Comparison of ENCODE assay signal across 10 mouse cellular contexts in the genomic region with DNA sequence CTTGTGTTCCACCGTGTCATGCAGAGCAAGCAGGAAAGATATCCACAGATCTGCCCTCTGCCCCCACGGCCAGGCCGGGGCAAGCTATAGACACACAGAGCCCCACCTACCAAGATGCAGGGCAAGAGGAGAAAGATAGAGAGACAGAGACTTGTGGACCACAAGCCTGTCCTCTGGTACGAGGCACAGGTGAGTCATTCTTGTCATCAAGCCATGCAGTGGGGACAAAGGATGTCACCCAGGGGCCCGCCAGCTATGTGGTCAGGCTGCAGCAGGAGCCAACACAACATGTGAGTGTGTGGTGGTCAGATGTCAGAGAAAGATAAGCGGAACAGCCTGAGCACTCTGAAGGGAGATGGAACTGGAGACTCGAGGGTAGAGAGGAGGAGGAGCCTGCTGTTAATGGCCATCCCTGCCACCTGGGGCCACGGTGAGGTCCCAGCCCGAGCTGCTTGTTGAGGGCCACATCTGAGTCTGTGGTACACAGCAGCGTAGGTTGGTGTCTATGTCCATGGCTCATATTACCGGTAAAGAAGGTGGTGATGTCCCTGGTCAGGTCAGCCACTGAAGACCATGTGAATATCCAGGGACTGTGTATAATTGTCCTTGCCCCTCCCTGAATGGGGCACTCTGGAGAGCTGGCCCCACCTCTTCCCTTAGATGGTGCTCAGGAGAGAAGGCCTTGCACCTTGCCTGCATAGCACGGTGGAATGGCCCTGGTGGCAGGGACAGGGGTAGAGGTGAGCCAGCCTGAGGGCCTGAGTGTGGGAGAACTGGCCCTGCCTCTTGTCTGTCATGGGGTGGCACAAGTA.
A peak's percentile ranks its signal among the peaks of the same experiment; 100 is the strongest.
DNase-seq lines count a peak whose midpoint lies in the region; ATAC-seq lines count a peak whose summit lies in the region.
"Had no signal": no experiment of that assay in that cellular context is flagged by ENCODE, and none has a peak within 500 bp of the region (broad histone marks: within the 10 kb centered on the region; RNA-seq: fewer than 3 reads in every experiment).

No protein-coding gene starts in this region.

- no peaks in the 10 kb centered on the region for H3K36me3 ChIP-seq in liver, embryonic 11.5 days (ENCODE audit: control insufficient read depth, insufficient read depth, low read length)
- H3K36me3 ChIP-seq in embryonic facial prominence, embryonic 13.5 days: no peaks in the 10 kb centered on the region
- no peaks in the 10 kb centered on the region for H3K36me3 ChIP-seq in limb, embryonic 12.5 days
- H3K36me3 ChIP-seq in stomach, embryonic 16.5 days (ENCODE audit: control insufficient read depth, insufficient read depth, low read length): no peaks in the 10 kb centered on the region

- no peak for DNase-seq in liver, embryonic 11.5 days (ENCODE audit: low spot score)
- no peak for DNase-seq in liver
- DNase-seq in adrenal gland, adult 18-20 months (ENCODE audit: low spot score in 2 of 2): no peak
- no peak for DNase-seq in urinary bladder, adult 2 months (ENCODE audit: low spot score)
- DNase-seq: gastrocnemius, adult 2 months had no signal

- H3K4me2 ChIP-seq in liver, embryonic 11.5 days: no peak overlapping the region
- no peak overlapping the region for H3K4me2 ChIP-seq in embryonic facial prominence, embryonic 13.5 days
- H3K4me2 ChIP-seq in limb, embryonic 12.5 days: no peak overlapping the region
- H3K4me2 ChIP-seq in stomach, embryonic 16.5 days (ENCODE audit: low read depth, low read length): no peak overlapping the region

- no peak overlapping the region for H3K4me3 ChIP-seq in liver, embryonic 11.5 days (ENCODE audit: low read depth, low read length)
- H3K4me3 ChIP-seq in embryonic facial prominence, embryonic 13.5 days: no peak overlapping the region
- no peak overlapping the region for H3K4me3 ChIP-seq in limb, embryonic 12.5 days (replicated peaks)
- H3K4me3 ChIP-seq in stomach, embryonic 16.5 days (replicated peaks; ENCODE audit: low read length): no peak overlapping the region
- H3K4me3 ChIP-seq: gastrocnemius, adult 2 months had no signal

- no peaks in the 10 kb centered on the region; the same call in 1 of the 2 replicates for H3K4me1 ChIP-seq in liver, embryonic 11.5 days (replicated peaks; ENCODE audit: control insufficient read depth, insufficient read depth, low read length)
- H3K4me1 ChIP-seq in embryonic facial prominence, embryonic 13.5 days: peaks cover 14% of the 10 kb centered on the region; the same call in 1 of the 2 replicates
- H3K4me1 ChIP-seq in limb, embryonic 12.5 days (replicated peaks): no peaks in the 10 kb centered on the region
- H3K4me1 ChIP-seq in stomach, embryonic 16.5 days (ENCODE audit: control insufficient read depth, insufficient read depth, low read length): no peaks in the 10 kb centered on the region

- peak; percentile 34 for ATAC-seq in liver, embryonic 11.5 days (replicated peaks; ENCODE audit: low FRiP score)
- 0 out of 2 replicates have a peak, but pooled peaks have one; percentile 27 for ATAC-seq in embryonic facial prominence, embryonic 13.5 days (ENCODE audit: insufficient number of reproducible peaks, insufficient read depth, low FRiP score, low TSS enrichment, low read depth)
- ATAC-seq in limb, embryonic 12.5 days (ENCODE audit: insufficient number of reproducible peaks, insufficient read depth, low FRiP score, low TSS enrichment, low read depth): peak; percentile 43; the same call in 1 of the 2 replicates
- ATAC-seq in stomach, embryonic 16.5 days (ENCODE audit: insufficient read depth, low FRiP score): peak; percentile 53
- ATAC-seq: inflammation-experienced regulatory T-cells, adult 6 months had no signal

- 48% methylated on average over 12 of the region's 12 CpGs for WGBS in liver, embryonic 11.5 days
- 69% methylated on average over 12 of the region's 12 CpGs for WGBS in embryonic facial prominence, embryonic 13.5 days
- WGBS in limb, embryonic 12.5 days: 73% methylated on average over 12 of the region's 12 CpGs
- 65% methylated on average over 12 of the region's 12 CpGs for WGBS in stomach, embryonic 16.5 days

- no peaks in the 10 kb centered on the region for H3K27me3 ChIP-seq in liver, embryonic 11.5 days (replicated peaks; ENCODE audit: control insufficient read depth, insufficient read depth, low read length)
- H3K27me3 ChIP-seq in embryonic facial prominence, embryonic 13.5 days: no peaks in the 10 kb centered on the region
- no peaks in the 10 kb centered on the region for H3K27me3 ChIP-seq in limb, embryonic 12.5 days
- H3K27me3 ChIP-seq in stomach, embryonic 16.5 days (ENCODE audit: control insufficient read depth, insufficient read depth, low read length): no peaks in the 10 kb centered on the region

- H3K9ac ChIP-seq in liver, embryonic 11.5 days (ENCODE audit: low read depth, low read length): no peak overlapping the region
- no peak overlapping the region for H3K9ac ChIP-seq in embryonic facial prominence, embryonic 13.5 days
- no peak overlapping the region for H3K9ac ChIP-seq in limb, embryonic 12.5 days (replicated peaks)
- no peak overlapping the region for H3K9ac ChIP-seq in stomach, embryonic 16.5 days (ENCODE audit: low read length)

- no peak overlapping the region for H3K27ac ChIP-seq in liver, embryonic 11.5 days (ENCODE audit: low read depth, low read length)
- no peak overlapping the region for H3K27ac ChIP-seq in embryonic facial prominence, embryonic 13.5 days
- no peak overlapping the region for H3K27ac ChIP-seq in limb, embryonic 12.5 days
- no peak overlapping the region for H3K27ac ChIP-seq in stomach, embryonic 16.5 days (ENCODE audit: low read length)
- H3K27ac ChIP-seq: gastrocnemius, adult 2 months; macrophage had no signal

- H3K9me3 ChIP-seq in liver, embryonic 11.5 days (ENCODE audit: control insufficient read depth, low read length): no peaks in the 10 kb centered on the region
- H3K9me3 ChIP-seq in embryonic facial prominence, embryonic 13.5 days: no peaks in the 10 kb centered on the region
- H3K9me3 ChIP-seq in limb, embryonic 12.5 days: no peaks in the 10 kb centered on the region
- H3K9me3 ChIP-seq in stomach, embryonic 16.5 days (replicated peaks; ENCODE audit: control insufficient read depth, low read length): no peaks in the 10 kb centered on the region
